Mouse (Mus musculus): Measurements from ENCODE around the gene Zfp687. TPM values are rescaled to one million over a fixed set of nuclear protein-coding genes. Genes with fewer than 3 reads are reported as not detected.
"Not testable (repeated sequence)": the region's sequence is repeated elsewhere in the genome, so short reads cannot be mapped to it uniquely, and the experiment has no call there.

Gene Zfp687
- total and polyA plus RNA-seq, 3 experiments: 10.9 to 13.5 (median 11.0) TPM

DNA sequence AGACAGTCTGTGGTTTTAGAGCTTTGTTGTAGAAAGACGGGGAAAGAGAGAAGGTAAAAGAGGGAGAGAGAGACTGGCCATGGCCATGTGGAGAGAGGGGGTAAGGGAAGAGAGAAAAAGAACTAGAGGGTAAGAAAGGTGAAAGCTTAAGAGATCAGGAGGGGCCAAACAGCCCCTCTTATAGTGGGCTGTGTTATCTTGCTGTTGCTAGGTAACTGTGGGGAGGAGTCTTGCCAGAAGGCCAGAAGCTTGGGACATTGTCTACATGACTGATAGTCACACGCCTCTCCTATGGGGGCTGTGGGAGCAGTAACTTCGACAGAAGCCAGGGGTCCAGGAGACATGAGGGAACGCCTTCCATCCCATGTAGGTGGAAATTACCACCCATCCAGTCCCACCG, 10.0 kb upstream of the Zfp687 start:
- no peak overlapping the region for H3K9ac ChIP-seq (ENCODE audit: low read depth, low read length)
- peak overlapping the region; percentile 17; the same call in 1 of the 2 replicates for H3K27ac ChIP-seq

DNA sequence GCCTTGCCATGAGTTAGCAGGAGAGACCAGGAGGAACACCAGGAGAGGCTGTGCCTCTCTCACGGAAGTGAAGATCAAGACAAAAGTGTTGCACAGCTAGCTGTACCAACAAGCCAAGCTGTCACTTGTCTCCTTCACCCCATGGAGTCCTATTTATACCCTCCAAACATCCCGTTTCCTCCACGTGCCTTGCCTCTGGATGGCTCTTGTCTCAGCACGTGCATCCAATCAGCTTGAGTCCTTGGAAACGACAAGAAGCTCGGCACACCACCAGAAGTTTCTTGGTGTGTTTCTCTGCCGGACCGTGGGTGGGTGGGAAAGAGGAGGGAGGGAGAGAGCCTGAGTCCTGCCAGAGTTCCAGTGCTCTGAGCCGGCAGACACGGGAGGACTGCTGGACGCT, 9.3 kb upstream of the Zfp687 start:
- WGBS: 4% methylated on average over 11 of the region's 11 CpGs
- Histone ChIP-seq H3K4me1 (ENCODE audit: control insufficient read depth, insufficient read depth, low read length) (peaks cover 7% of the 10 kb centered on the region), H3K36me3 (ENCODE audit: control insufficient read depth, insufficient read depth, low read length) (no peaks in the 10 kb centered on the region), H3K9ac (ENCODE audit: low read depth, low read length) (peak overlapping the region; percentile 29; the same call in 1 of the 2 replicates), H3K79me2 (replicated peaks; ENCODE audit: control insufficient read depth, insufficient read depth, low read length) (no peaks in the 10 kb centered on the region), H3K4me3 (no peak overlapping the region), H3K27ac (peak overlapping the region; percentile 53), H3K27me3 (ENCODE audit: control insufficient read depth, insufficient read depth, low read length) (no peaks in the 10 kb centered on the region)
- intact Hi-C loops (cut with DNase I): no loop called here
- peak; percentile 46 to 63 for DNase-seq
- TF ChIP-seq CTCF (IDR thresholded peaks at IDR 0.05) (no peak), POLR2A (IDR thresholded peaks at IDR 0.05; ENCODE audit: insufficient read depth, low read depth, low read length) (no peak), EP300 (IDR thresholded peaks at IDR 0.05; ENCODE audit: insufficient read depth, low read depth, low read length) (no peak)

More for the DNA sequence above, 10.0 kb upstream of the Zfp687 start:
- Histone ChIP-seq H3K36me3 (ENCODE audit: control insufficient read depth, insufficient read depth, low read length) (no peaks in the 10 kb centered on the region), H3K27me3 (ENCODE audit: control insufficient read depth, insufficient read depth, low read length) (no peaks in the 10 kb centered on the region), H3K79me2 (replicated peaks; ENCODE audit: control insufficient read depth, insufficient read depth, low read length) (no peaks in the 10 kb centered on the region), H3K4me1 (ENCODE audit: control insufficient read depth, insufficient read depth, low read length) (peaks cover 7% of the 10 kb centered on the region), H3K4me3 (no peak overlapping the region)
- DNase-seq: no peak
- intact Hi-C loops (cut with DNase I): no loop called here
- TF ChIP-seq CTCF (IDR thresholded peaks at IDR 0.05) (no peak), EP300 (IDR thresholded peaks at IDR 0.05; ENCODE audit: insufficient read depth, low read depth, low read length) (no peak), POLR2A (IDR thresholded peaks at IDR 0.05; ENCODE audit: insufficient read depth, low read depth, low read length) (no peak)
- WGBS: 45% methylated on average over 5 of the region's 5 CpGs

DNA sequence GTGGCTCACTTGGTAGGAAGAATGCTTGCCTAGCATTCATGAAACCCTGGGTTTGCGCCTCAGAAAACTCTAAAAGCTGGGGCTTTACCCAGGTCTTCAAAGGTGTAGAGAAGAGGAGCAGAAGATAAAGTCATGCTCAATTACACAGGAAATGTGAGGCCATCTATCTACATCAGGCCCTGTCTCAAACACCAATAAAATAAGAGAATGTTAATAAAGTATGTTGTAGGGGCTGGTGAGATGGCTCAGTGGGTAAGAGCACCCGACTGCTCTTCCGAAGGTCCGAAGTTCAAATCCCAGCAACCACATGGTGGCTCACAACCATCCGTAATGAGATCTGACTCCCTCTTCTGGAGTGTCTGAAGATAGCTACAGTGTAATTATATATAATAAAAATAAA, 5.7 kb upstream of the Zfp687 start:
- intact Hi-C loops (cut with DNase I); H3K27me3 ChIP-seq (ENCODE audit: control insufficient read depth, insufficient read depth, low read length): not testable (repeated sequence)
- WGBS: 95% methylated on average over 5 of the region's 5 CpGs

DNA sequence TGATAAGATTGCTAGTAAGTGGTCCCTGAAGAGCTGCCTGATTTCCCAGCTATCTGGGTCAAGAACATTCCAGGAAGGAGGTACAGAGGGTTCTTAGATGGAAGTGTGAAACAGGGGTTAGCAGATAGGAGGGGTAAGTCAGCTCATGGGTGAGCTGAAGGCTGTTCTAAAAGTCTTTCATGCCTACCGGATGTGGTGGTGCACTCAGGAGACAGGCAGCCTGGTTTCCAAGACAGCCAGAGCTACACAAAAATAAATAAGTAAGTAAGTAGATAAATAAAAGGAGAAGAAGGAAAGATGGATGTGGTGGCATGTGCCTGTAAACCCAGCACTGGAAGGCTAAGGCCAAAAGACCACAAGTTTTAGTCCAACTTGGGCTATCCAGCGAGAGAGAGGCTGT, 3.5 kb upstream of the Zfp687 start:
- 79% methylated on average over 2 of the region's 2 CpGs for WGBS
- no peak overlapping the region for H3K27ac ChIP-seq
- no peaks in the 10 kb centered on the region for H3K79me2 ChIP-seq (replicated peaks; ENCODE audit: control insufficient read depth, insufficient read depth, low read length)
- DNase-seq: no peak
- TF ChIP-seq CTCF (IDR thresholded peaks at IDR 0.05) (no peak), EP300 (IDR thresholded peaks at IDR 0.05; ENCODE audit: insufficient read depth, low read depth, low read length) (no peak), POLR2A (IDR thresholded peaks at IDR 0.05; ENCODE audit: insufficient read depth, low read depth, low read length) (no peak)
- H3K4me1 ChIP-seq (ENCODE audit: control insufficient read depth, insufficient read depth, low read length): peaks cover 2% of the 10 kb centered on the region
- no peaks in the 10 kb centered on the region for H3K36me3 ChIP-seq (ENCODE audit: control insufficient read depth, insufficient read depth, low read length)
- no peak overlapping the region for H3K4me3 ChIP-seq
- intact Hi-C loops (cut with DNase I): loop anchor here (5.0 kb wide), 1 partner anchor 131 kb away; the partner anchor contains the start of gene Psmb4
- H3K27me3 ChIP-seq (ENCODE audit: control insufficient read depth, insufficient read depth, low read length): no peaks in the 10 kb centered on the region
- H3K9ac ChIP-seq (ENCODE audit: low read depth, low read length): no peak overlapping the region

More for the DNA sequence above, 5.7 kb upstream of the Zfp687 start:
- H3K36me3 ChIP-seq (ENCODE audit: control insufficient read depth, insufficient read depth, low read length); H3K4me1 ChIP-seq (ENCODE audit: control insufficient read depth, insufficient read depth, low read length); H3K9ac ChIP-seq (ENCODE audit: low read depth, low read length); DNase-seq; H3K27ac ChIP-seq; H3K79me2 ChIP-seq (replicated peaks; ENCODE audit: control insufficient read depth, insufficient read depth, low read length); H3K4me3 ChIP-seq: not testable (repeated sequence)

DNA sequence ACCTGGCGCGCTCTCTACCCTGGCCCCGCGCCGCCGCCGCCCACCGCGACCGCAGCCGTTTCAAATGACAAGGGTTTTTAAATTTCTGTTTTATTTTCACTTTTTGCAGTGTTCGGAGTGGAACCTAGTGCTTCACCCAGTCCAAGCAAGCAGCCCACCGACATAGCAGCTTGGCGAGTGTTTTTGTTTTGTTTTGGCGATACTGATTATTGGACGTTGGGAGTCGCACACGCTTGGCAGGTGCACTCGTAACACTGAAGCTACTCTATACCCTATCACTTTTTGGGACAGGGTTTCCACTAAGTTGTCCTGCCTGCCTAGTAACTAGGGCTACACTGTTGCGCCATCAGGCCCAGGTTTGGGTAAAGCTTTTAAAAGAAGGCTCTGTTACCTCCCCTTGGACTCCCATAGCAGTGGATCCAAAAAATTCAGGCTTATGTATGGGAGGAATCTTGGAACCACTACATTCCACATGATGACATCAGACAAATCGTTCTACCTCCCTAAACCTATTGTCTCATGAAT, 1.3 kb upstream of the Zfp687 start:
- Histone ChIP-seq H3K36me3 (ENCODE audit: control insufficient read depth, insufficient read depth, low read length) (no peaks in the 10 kb centered on the region), H3K79me2 (replicated peaks; ENCODE audit: control insufficient read depth, insufficient read depth, low read length) (no peaks in the 10 kb centered on the region), H3K9ac (ENCODE audit: low read depth, low read length) (peak overlapping the region; percentile 67), H3K27ac (peak overlapping the region; percentile 95), H3K4me1 (ENCODE audit: control insufficient read depth, insufficient read depth, low read length) (peaks cover 2% of the 10 kb centered on the region), H3K27me3 (ENCODE audit: control insufficient read depth, insufficient read depth, low read length) (no peaks in the 10 kb centered on the region), H3K4me3 (peak overlapping the region; percentile 98)
- intact Hi-C loops (cut with DNase I): loop anchor here (5.0 kb wide), 1 partner anchor 129 kb away; the partner anchor contains the start of gene Psmb4
- WGBS: 3% methylated on average over 21 of the region's 21 CpGs
- TF ChIP-seq POLR2A (IDR thresholded peaks at IDR 0.05; ENCODE audit: insufficient read depth, low read depth, low read length) (no peak), EP300 (IDR thresholded peaks at IDR 0.05; ENCODE audit: insufficient read depth, low read depth, low read length) (no peak), CTCF (IDR thresholded peaks at IDR 0.05) (no peak)
- no peak for DNase-seq

DNA sequence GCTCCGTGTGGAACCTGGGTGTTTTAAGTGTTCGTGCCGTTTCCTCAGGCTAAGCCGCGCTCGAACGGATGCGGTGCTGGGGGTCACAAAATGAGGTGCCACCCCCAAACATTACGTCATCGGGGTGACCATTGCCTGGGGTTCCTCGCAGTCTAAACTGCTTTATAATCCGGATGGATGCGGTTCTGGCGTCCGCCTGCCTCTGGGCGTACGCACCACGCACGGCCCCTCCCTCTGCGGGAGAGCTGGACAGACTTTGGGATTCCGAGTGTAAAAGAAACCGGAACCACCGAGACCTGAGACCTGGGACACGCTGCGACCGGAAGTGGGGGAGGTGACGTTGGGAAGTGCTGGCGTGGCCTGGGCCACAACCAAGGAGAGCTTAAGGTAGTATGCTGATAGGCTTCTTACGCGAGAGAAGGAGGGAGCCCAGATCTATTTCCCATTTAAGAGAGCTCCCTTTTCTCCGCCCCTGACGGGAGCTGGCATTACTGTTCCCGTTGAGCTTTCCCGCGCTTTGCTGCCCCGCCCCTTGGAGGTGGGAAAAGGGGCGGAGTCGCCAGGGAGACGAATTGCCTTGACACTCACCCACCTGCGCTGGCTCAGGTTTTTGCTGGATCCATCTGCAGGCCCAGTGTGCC, 763 bp upstream of the Zfp687 start:
- H3K4me1 ChIP-seq (ENCODE audit: control insufficient read depth, insufficient read depth, low read length): peaks cover 2% of the 10 kb centered on the region
- H3K27ac ChIP-seq: peak overlapping the region; percentile 95
- peak; percentile 94 to 95 for DNase-seq
- intact Hi-C loops (cut with DNase I): loop anchor here (5.0 kb wide), 1 partner anchor 129 kb away; the partner anchor contains the start of gene Psmb4
- H3K4me3 ChIP-seq: peak overlapping the region; percentile 98
- no peaks in the 10 kb centered on the region for H3K79me2 ChIP-seq (replicated peaks; ENCODE audit: control insufficient read depth, insufficient read depth, low read length)
- under 1% methylated on average over 40 of the region's 40 CpGs for WGBS
- H3K36me3 ChIP-seq (ENCODE audit: control insufficient read depth, insufficient read depth, low read length): no peaks in the 10 kb centered on the region
- 0 out of 2 replicates have a peak, but pooled peaks have one; percentile 16 for TF ChIP-seq CTCF (IDR thresholded peaks at IDR 0.05)
- TF ChIP-seq EP300 (IDR thresholded peaks at IDR 0.05; ENCODE audit: insufficient read depth, low read depth, low read length): no peak
- no peak; the same call in 1 of the 2 replicates for TF ChIP-seq POLR2A (IDR thresholded peaks at IDR 0.05; ENCODE audit: insufficient read depth, low read depth, low read length)
- no peaks in the 10 kb centered on the region for H3K27me3 ChIP-seq (ENCODE audit: control insufficient read depth, insufficient read depth, low read length)
- peak overlapping the region; percentile 67 for H3K9ac ChIP-seq (ENCODE audit: low read depth, low read length)
